Mouse (Mus musculus) ES-Bruce4 (cell line): Measurements from ENCODE around the gene Ppp1r37.

ENCODE experiments used
- CTCF ChIP-seq: IDR thresholded peaks from one replicate; pipeline ENCODE4 v1.8.1; 2011; ENCODE audit warnings: low read depth, low read length
- EP300 ChIP-seq: IDR thresholded peaks from 2 replicates; pipeline ENCODE4 v1.6.1; 2011; ENCODE audit warnings: low read depth, low read length; ENCODE audit not compliant: insufficient read depth
- POLR2A ChIP-seq: IDR thresholded peaks from one replicate; pipeline ENCODE4 v1.8.1; 2011; ENCODE audit warnings: low read length; ENCODE audit not compliant: insufficient read depth

DNA sequence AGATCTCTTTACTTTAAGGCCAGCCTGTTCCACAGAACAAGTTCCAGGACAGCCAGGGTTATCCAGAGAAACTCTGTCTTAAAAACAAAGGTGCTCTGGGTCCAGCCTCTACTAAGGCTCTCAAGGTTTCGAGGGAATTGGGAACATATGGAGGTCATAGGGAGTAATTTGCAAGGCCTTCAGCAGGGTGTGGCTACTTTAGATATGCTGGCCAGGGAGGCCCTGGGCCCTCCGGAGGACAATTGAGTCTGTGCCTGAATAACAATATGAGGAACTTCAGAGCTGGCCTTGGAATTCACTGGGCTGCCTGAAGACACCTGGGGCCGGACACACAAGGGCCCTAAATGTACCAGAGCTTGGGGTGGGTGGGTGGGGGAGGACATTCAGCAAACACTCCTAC, 12.7 kb upstream of the Ppp1r37 start:
- TF ChIP-seq POLR2A, result no peak
- no peak for TF ChIP-seq CTCF
- TF ChIP-seq EP300, result peak; percentile 97
